Mouse (Mus musculus): ENCODE data around the gene Grik5. TPM values are rescaled to one million over a fixed set of nuclear protein-coding genes. Genes with fewer than 3 reads are reported as not detected.

Grik5 gene
- polyA plus RNA-seq, 1 experiment from 2014 or later, result 9.7 TPM

DNA sequence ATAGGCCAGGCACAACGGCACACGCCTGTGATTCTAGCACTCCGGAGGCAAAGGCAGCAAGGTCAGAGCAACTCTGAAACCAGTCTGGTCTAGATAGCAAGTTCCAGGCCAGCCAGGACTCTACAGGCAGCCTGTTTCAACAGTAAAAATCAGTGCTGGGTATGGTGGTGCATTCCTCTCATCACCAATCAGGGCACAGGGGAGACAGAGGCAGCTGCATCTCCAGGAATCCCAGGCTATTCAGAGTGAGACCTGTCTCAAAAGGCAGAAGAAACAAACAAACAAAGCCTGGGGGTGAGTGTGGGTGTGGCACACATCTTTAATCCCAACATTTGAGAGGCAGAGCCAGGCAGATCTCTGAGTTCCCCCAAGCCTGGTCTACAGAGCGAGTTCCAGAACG is 88.8 kb downstream of the Grik5 start:
- no peak overlapping the region for H3K4me3 ChIP-seq (ENCODE audit: low read depth, low read length)
- H3K4me2 ChIP-seq (ENCODE audit: low read depth, severe bottlenecking), result no peak overlapping the region
- H3K36me3 ChIP-seq (ENCODE audit: control insufficient read depth, insufficient read depth, low read length), result no peaks in the 10 kb centered on the region
- H3K9me3 ChIP-seq (ENCODE audit: control insufficient read depth, low read length), result peaks cover 3% of the 10 kb centered on the region; the same call in 1 of the 2 replicates
- no peaks in the 10 kb centered on the region for H3K4me1 ChIP-seq (ENCODE audit: control insufficient read depth, insufficient read depth, low read length)
- no peak overlapping the region for H3K9ac ChIP-seq (ENCODE audit: low read length)
- WGBS, result 89% methylated on average over 5 of the region's 5 CpGs
- ATAC-seq (ENCODE audit: insufficient number of reproducible peaks, low FRiP score, low TSS enrichment, low read depth), result no peak
- no peak overlapping the region for H3K27ac ChIP-seq (replicated peaks; ENCODE audit: low read depth, low read length)
- DNase-seq (ENCODE audit: low spot score), result no peak
- no peaks in the 10 kb centered on the region for H3K27me3 ChIP-seq (ENCODE audit: control insufficient read depth, insufficient read depth, low read length)

DNA sequence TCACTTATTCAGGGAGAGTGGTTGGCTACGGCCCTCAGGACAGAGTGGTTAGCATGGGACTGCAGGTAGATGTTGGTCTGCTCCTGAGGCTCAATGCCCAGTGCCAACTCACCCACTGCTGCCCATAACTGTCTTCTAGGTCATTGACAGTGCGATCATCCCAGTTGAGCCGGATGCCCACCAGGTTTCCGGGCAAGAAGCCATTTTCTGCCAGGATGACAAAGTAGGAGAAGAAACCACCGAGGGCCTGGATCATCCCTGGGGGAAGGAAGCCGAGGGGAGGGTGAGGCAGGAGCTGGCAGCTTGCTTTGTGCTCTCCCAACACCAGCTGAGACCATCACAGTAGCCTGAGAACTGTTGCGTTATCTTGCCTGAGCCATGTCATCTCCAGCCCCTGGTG is 91.7 kb downstream of the Grik5 start:
- WGBS, result 88% methylated on average over 7 of the region's 7 CpGs
- H3K27ac ChIP-seq (replicated peaks; ENCODE audit: low read depth, low read length), result no peak overlapping the region
- no peak for DNase-seq (ENCODE audit: low spot score)
- no peak overlapping the region for H3K9ac ChIP-seq (ENCODE audit: low read length)
- no peak overlapping the region for H3K4me3 ChIP-seq (ENCODE audit: low read depth, low read length)
- no peak for ATAC-seq (ENCODE audit: insufficient number of reproducible peaks, low FRiP score, low TSS enrichment, low read depth)
- peaks cover 3% of the 10 kb centered on the region; the same call in 1 of the 2 replicates for H3K9me3 ChIP-seq (ENCODE audit: control insufficient read depth, low read length)
- H3K27me3 ChIP-seq (ENCODE audit: control insufficient read depth, insufficient read depth, low read length), result no peaks in the 10 kb centered on the region
- H3K4me1 ChIP-seq (ENCODE audit: control insufficient read depth, insufficient read depth, low read length), result no peaks in the 10 kb centered on the region
- H3K4me2 ChIP-seq (ENCODE audit: low read depth, severe bottlenecking), result no peak overlapping the region
- H3K36me3 ChIP-seq (ENCODE audit: control insufficient read depth, insufficient read depth, low read length), result no peaks in the 10 kb centered on the region

DNA sequence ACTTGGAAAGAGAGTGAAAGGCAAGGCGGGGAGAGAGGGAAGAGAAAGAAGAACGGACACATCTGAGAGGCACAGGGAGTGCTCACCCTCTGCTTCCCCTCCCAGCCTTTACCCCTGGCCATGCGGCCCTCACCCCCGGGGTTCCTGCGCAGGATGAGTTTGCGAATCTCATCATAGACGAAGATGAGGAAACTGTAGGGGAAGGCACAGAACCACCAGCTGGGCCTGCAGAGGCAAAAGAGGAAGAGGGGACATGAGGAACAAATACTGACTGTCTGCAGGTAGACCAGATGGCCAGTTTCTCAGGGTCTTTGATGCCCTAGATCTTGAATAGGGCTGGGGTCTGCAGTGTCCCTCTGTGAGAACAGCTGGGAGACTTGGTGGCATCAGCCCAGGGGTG is 93.4 kb downstream of the Grik5 start:
- no peak overlapping the region for H3K27ac ChIP-seq (replicated peaks; ENCODE audit: low read depth, low read length)
- H3K4me2 ChIP-seq (ENCODE audit: low read depth, severe bottlenecking), result no peak overlapping the region
- no peaks in the 10 kb centered on the region for H3K36me3 ChIP-seq (ENCODE audit: control insufficient read depth, insufficient read depth, low read length)
- no peaks in the 10 kb centered on the region for H3K27me3 ChIP-seq (ENCODE audit: control insufficient read depth, insufficient read depth, low read length)
- ATAC-seq (ENCODE audit: insufficient number of reproducible peaks, low FRiP score, low TSS enrichment, low read depth) (no peak), DNase-seq (ENCODE audit: low spot score) (no peak)
- no peak overlapping the region for H3K4me3 ChIP-seq (ENCODE audit: low read depth, low read length)
- no peak overlapping the region for H3K9ac ChIP-seq (ENCODE audit: low read length)
- H3K4me1 ChIP-seq (ENCODE audit: control insufficient read depth, insufficient read depth, low read length), result no peaks in the 10 kb centered on the region
- H3K9me3 ChIP-seq (ENCODE audit: control insufficient read depth, low read length), result no peaks in the 10 kb centered on the region
- WGBS, result 87% methylated on average over 7 of the region's 7 CpGs

DNA sequence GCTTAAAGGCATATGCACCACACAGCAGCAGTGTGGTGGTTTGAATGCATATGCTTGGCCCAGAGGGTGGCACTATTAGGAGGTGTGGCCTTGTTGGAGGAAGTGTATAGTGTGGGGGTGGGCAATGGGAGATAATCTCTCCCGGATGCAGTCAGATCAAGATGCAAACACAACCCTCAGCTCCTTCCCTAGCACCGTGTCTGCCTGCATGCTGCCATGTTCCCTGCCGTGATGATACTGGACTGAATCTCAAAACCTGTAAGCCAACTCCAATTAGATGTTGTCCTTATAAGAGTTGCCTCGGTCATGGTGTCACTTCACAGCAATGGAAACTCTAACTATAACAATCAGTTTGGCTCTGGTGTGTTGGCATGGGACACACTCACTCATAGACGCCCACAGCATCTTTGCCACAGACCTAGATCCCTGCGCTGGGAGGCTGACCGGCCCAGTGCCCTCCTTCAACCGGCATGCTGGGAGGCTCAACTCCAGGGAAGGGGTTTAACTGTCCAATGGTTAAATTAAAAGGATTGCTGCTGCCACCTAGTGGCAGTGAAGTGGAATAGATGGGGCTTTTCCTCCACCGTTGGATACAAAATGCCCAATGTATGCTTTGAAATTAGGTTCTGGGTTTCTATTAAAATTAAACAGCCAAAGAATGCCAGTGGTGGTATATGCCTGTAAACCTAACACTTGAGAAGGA is 97.1 kb downstream of the Grik5 start:
- Histone ChIP-seq H3K4me1 (ENCODE audit: control insufficient read depth, insufficient read depth, low read length) (no peaks in the 10 kb centered on the region), H3K27ac (replicated peaks; ENCODE audit: low read depth, low read length) (no peak overlapping the region), H3K9ac (ENCODE audit: low read length) (no peak overlapping the region), H3K4me3 (ENCODE audit: low read depth, low read length) (no peak overlapping the region), H3K9me3 (ENCODE audit: control insufficient read depth, low read length) (no peaks in the 10 kb centered on the region), H3K36me3 (ENCODE audit: control insufficient read depth, insufficient read depth, low read length) (no peaks in the 10 kb centered on the region), H3K27me3 (ENCODE audit: control insufficient read depth, insufficient read depth, low read length) (no peaks in the 10 kb centered on the region), H3K4me2 (ENCODE audit: low read depth, severe bottlenecking) (no peak overlapping the region)
- WGBS, result 30% methylated on average over 9 of the region's 9 CpGs
- ATAC-seq (ENCODE audit: insufficient number of reproducible peaks, low FRiP score, low TSS enrichment, low read depth), result no peak
- DNase-seq (ENCODE audit: low spot score), result peak; percentile 53

DNA sequence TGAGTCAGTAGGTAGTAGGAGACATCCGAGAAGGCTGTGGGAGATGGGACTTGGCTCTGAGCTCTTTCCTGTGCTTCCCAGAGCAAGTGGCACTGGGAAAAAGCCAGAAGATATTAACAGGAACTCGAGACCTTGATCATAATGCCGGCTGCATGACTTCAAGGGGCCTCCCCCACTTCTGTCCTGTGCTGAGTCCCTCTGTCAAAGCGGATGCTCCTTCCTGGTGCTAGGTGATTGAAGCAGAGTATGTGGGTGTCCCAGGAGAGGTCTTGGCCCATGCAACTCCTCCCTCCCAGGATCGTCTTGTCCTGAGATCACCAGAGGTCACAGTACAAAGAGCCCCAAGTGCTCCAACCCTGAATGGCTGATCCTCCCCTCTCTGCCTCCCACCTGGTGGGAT is 98.2 kb downstream of the Grik5 start:
- Histone ChIP-seq H3K4me1 (ENCODE audit: control insufficient read depth, insufficient read depth, low read length) (no peaks in the 10 kb centered on the region), H3K9ac (ENCODE audit: low read length) (no peak overlapping the region), H3K27ac (replicated peaks; ENCODE audit: low read depth, low read length) (no peak overlapping the region), H3K36me3 (ENCODE audit: control insufficient read depth, insufficient read depth, low read length) (no peaks in the 10 kb centered on the region), H3K4me2 (ENCODE audit: low read depth, severe bottlenecking) (no peak overlapping the region), H3K27me3 (ENCODE audit: control insufficient read depth, insufficient read depth, low read length) (no peaks in the 10 kb centered on the region), H3K9me3 (ENCODE audit: control insufficient read depth, low read length) (no peaks in the 10 kb centered on the region), H3K4me3 (ENCODE audit: low read depth, low read length) (no peak overlapping the region)
- DNase-seq (ENCODE audit: low spot score) (no peak), ATAC-seq (ENCODE audit: insufficient number of reproducible peaks, low FRiP score, low TSS enrichment, low read depth) (no peak)
- WGBS, result 68% methylated on average over 5 of the region's 5 CpGs

DNA sequence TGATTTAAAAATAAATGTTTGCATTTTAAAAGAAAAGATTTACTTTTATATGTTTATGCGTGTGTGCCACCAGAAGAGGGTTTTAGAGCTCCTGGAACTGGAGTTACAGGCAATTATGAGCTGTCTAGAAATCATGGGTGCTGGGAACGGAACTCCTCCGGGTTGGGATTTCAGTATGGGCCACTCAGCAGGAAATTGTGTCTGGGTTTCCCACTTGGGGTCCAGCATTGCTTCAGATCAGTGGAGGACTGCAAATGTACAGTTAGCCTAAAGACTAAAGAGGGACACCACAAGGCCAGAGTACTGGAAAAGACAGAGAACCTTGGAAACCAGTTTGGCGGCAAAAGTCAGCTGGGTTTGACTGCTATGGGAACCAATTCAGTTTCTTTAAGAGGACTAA is 98.9 kb downstream of the Grik5 start:
- Histone ChIP-seq H3K4me3 (ENCODE audit: low read depth, low read length) (no peak overlapping the region), H3K27me3 (ENCODE audit: control insufficient read depth, insufficient read depth, low read length) (no peaks in the 10 kb centered on the region), H3K36me3 (ENCODE audit: control insufficient read depth, insufficient read depth, low read length) (no peaks in the 10 kb centered on the region), H3K9ac (ENCODE audit: low read length) (no peak overlapping the region), H3K27ac (replicated peaks; ENCODE audit: low read depth, low read length) (no peak overlapping the region), H3K4me1 (ENCODE audit: control insufficient read depth, insufficient read depth, low read length) (no peaks in the 10 kb centered on the region), H3K4me2 (ENCODE audit: low read depth, severe bottlenecking) (no peak overlapping the region), H3K9me3 (ENCODE audit: control insufficient read depth, low read length) (no peaks in the 10 kb centered on the region)
- ATAC-seq (ENCODE audit: insufficient number of reproducible peaks, low FRiP score, low TSS enrichment, low read depth), result no peak
- WGBS, result 81% methylated on average over 4 of the region's 4 CpGs
- no peak for DNase-seq (ENCODE audit: low spot score)

DNA sequence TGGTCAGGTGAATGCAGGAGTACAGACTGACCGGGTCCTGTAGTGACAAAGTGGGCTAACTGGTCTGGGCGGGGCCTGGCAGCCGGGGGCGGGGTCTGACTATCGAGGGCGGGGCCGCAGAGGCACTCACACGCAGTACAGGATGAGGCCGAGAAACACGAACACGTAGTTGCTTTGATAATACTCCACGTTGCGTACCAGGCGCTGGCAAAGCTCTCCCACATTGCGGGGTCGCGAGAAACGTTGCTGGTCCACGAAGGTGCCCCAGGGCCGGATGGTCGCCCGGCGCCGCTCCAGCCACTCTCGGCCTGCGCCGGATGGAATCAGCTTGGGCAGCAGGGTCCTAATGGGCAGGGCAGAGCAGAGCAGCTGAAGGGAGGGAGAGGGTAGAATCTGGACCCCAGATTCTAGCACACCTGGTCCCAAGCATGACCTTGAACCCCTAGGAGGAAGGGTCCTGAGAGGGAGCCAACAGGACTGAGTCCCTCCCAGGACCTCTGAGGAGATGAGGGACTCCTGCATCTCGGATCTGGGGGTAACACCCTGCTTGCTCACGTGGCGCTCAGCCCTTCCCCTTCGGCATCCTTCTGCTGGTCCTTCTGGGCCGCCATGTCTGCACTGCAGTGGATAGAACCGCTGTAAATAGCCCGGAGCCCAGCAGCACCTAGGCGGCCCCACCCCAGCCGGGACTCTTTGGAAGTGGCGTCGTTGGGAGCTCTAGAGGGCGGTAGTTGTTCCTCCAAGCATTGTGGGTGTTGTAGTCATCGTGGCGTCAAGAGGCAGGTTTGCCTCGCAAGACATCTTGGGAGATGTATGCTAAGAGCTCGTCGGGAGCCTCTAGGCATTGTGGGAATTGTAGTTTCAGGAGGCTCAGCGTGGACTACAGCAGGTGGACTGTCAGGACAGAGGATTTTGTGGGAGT is 99.9 kb downstream of the Grik5 start, which contains the start of gene Rabac1:
Gene Rabac1 (minus strand): TSS at position 783 of the 922 bp plus-strand sequence.
- ATAC-seq (ENCODE audit: insufficient number of reproducible peaks, low FRiP score, low TSS enrichment, low read depth) (peak; percentile 87), DNase-seq (ENCODE audit: low spot score) (peak; percentile 87)
- Histone ChIP-seq H3K9ac (ENCODE audit: low read length) (peak within 1 kb of the TSS; percentile 68), H3K27ac (replicated peaks; ENCODE audit: low read depth, low read length) (0 out of 2 replicates have a peak within 1 kb of the TSS, but pooled peaks have one; percentile 36), H3K27me3 (ENCODE audit: control insufficient read depth, insufficient read depth, low read length) (no peaks in the 10 kb centered on the region), H3K36me3 (ENCODE audit: control insufficient read depth, insufficient read depth, low read length) (no peaks in the 10 kb centered on the region), H3K4me2 (ENCODE audit: low read depth, severe bottlenecking) (peak within 1 kb of the TSS; percentile 84), H3K9me3 (ENCODE audit: control insufficient read depth, low read length) (no peaks in the 10 kb centered on the region), H3K4me3 (ENCODE audit: low read depth, low read length) (peak within 1 kb of the TSS; percentile 72), H3K4me1 (ENCODE audit: control insufficient read depth, insufficient read depth, low read length) (no peaks in the 10 kb centered on the region)
- WGBS, result under 1% methylated on average over 45 of the region's 45 CpGs

DNA sequence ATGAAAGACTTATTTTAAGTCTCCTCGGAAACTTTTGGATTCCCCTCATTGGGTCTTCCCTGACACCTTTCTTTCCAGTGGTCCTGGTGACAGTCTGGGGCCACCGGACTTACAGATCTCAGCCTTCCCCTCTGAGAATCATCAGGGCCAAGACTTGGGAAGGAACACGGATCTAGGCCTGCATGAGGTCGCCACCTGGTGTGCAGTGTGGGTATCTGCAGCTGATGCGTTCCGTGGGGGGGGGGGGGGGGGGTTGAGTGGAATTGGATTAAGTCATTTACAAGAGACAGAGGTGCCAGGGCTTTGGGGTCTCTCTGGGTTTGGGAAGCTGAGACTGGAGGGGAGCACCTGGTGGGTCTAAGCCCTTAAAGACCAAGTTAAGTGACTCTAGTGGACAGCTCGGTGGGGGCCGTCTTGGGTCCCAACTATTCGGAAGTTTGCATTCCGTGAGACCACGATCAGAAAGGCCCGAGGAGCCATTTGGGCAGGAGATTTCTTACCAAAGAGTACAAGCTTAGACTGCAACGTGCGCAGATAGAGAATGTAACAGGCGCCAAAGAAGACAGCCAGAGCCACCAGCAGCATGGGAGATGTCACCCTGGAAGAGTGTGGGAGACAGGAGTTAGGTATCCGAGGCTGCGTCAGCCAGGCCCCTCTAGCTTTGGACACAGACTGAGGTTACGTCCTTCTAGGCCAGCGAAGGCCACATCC is 100.7 kb downstream of the Grik5 start:
- H3K4me1 ChIP-seq (ENCODE audit: control insufficient read depth, insufficient read depth, low read length), result no peaks in the 10 kb centered on the region
- H3K4me2 ChIP-seq (ENCODE audit: low read depth, severe bottlenecking), result peak overlapping the region; percentile 84
- 0 out of 2 replicates have a peak overlapping the region, but pooled peaks have one; percentile 68 for H3K9ac ChIP-seq (ENCODE audit: low read length)
- peak overlapping the region; percentile 72 for H3K4me3 ChIP-seq (ENCODE audit: low read depth, low read length)
- 15% methylated on average over 19 of the region's 19 CpGs for WGBS
- H3K27me3 ChIP-seq (ENCODE audit: control insufficient read depth, insufficient read depth, low read length), result no peaks in the 10 kb centered on the region
- DNase-seq (ENCODE audit: low spot score) (peak; percentile 60), ATAC-seq (ENCODE audit: insufficient number of reproducible peaks, low FRiP score, low TSS enrichment, low read depth) (no peak)
- H3K27ac ChIP-seq (replicated peaks; ENCODE audit: low read depth, low read length), result no peak overlapping the region
- no peaks in the 10 kb centered on the region for H3K36me3 ChIP-seq (ENCODE audit: control insufficient read depth, insufficient read depth, low read length)
- no peaks in the 10 kb centered on the region for H3K9me3 ChIP-seq (ENCODE audit: control insufficient read depth, low read length)

Measured in limb, embryonic 11.5 days (tissue).